Mouse (Mus musculus): Measurements from ENCODE around the gene Slc30a2. TPM values are rescaled to one million over a fixed set of nuclear protein-coding genes. Genes with fewer than 3 reads are reported as not detected.

Slc30a2 gene
- total RNA-seq, 2 experiments from 2014 or later = 3.8 to 22.3 TPM

GRCm38 (mm10) chr4:134391636-134392035, 48.7 kb downstream of the Slc30a2 start:
- intact Hi-C loops (cut with DNase I) = no loop called here

GRCm38 (mm10) chr4:134392595-134392994, 49.6 kb downstream of the Slc30a2 start:
- intact Hi-C loops (cut with DNase I) = no loop called here
- DNase-seq = no peak

More at GRCm38 (mm10) chr4:134391636-134392035, 48.7 kb downstream of the Slc30a2 start:
- DNase-seq = no peak

DNA sequence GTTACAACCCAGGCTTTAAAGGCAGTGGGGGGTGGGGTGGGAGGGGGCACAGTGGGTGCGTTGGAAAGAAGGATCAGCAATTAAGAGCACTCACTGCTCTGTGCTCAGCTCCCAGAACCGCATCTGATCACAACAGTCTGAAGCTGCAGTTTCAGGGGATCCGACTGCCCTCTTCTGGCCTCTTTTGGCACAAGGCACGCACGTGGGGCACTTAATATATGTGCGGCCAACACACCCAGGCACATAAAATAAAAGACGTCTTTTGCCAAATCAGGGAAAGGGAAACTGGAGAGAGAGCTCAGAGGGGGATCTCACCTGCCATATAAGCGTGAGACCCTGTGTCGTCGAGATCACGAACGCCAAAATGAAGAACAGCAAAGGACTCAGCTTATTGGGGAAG, 50.0 kb downstream of the Slc30a2 start:
- DNase-seq = no peak
- intact Hi-C loops (cut with DNase I) = no loop called here

DNA sequence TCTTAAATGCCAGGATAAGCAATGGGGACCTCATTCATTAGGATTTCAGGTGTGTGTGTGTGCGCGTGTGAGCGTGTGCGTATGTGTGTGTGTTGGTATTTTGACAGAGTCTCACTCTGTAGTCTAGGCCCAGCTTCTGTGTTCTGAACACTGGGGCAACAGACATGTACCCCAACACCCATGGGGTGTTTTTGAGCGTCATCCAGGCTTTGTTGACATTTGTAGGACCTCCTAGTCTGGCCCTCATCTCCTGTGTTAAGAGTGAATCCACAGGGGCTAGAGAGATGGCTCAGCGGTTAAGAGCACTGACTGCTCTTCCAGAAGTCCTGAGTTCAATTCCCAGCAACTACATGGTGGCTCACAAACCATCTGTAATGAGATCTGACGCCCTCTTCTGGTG, 52.2 kb downstream of the Slc30a2 start:
- DNase-seq = no peak
- intact Hi-C loops (cut with DNase I) = loop anchor here (1.0 kb wide), 1 partner anchor 83 kb away; no protein-coding TSS in a partner anchor

- intact Hi-C loops (cut with DNase I) = loop anchor here (1.0 to 2.0 kb wide), 2 partner anchors 73 to 82 kb away; partner anchors contain the start of gene Stmn1
- peak; percentile 81 to 90 for DNase-seq
Measured at GRCm38 (mm10) chr4:134395977-134396825, 53.2 kb downstream of the Slc30a2 start, which contains the start of gene Pafah2. Gene Pafah2, plus strand, starts transcription at chr4:134396320.

DNA sequence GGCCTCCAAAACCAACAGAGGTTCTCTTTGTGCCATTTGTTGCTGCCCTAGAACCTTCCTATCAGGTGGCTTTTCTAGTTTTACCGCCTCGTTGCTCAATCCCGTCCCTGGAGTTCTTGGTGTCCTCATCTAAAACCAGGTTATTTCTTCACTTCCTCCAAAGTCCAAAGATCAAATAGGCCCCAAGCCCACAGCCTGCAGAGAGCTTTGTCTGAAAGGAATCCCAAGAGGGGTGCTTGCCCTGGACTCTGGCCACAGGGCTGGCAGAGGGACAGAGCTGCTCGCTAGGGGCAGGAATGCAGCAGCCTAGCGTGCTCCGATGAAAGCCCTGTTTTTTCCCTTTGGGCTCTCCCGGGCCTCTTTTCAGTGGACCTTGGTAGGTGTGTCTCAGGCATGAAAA, 54.1 kb downstream of the Slc30a2 start:
- intact Hi-C loops (cut with DNase I) = loop anchor here (2.0 kb wide), 1 partner anchor 72 kb away; the partner anchor contains the start of gene Stmn1
- peak; percentile 48 to 55 for DNase-seq

GRCm38 (mm10) chr4:134397732-134398131, 54.8 kb downstream of the Slc30a2 start:
- intact Hi-C loops (cut with DNase I) = loop anchor here (2.0 kb wide), 1 partner anchor 71 kb away; the partner anchor contains the start of gene Stmn1
- DNase-seq = no peak

GRCm38 (mm10) chr4:134400206-134400605, 57.2 kb downstream of the Slc30a2 start:
- DNase-seq = no peak
- intact Hi-C loops (cut with DNase I) = no loop called here

GRCm38 (mm10) chr4:134401181-134401661, 58.2 kb downstream of the Slc30a2 start:
- intact Hi-C loops (cut with DNase I) = no loop called here
- peak; percentile 23 to 54 for DNase-seq

DNA sequence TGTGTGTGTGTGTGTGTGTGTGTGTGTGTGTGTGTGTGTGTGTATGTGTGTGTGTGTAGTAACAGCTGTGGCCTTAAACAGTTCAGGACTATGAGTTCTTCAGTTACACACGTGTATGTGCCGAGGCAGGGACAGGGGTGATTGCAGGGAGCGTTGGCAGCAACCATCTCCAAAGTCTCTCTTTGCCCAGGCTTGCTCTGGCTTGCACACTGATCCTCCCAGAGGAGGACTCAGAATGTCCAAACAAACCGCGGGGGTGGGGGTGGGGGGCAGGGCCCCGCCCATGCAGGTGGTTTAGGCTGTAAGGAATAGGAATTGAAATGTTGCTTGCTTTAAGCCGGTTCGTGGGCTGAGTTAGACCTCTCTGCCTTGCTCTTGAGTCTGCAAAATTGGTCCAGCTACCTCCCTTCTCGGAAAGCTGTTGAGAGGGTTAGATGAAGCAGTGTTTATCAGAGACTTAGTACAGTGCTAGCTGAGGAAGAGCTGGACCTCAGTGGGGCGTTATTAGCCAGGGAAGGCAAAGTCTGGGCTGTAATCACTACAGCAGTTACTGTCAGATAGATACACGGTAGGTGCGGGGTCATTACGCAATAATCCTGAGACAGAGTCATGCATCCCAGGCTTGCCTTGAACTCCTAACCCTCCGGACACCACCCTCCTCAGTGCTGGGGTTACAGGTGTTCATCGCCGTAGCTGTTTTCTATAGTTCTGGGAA, 59.0 kb downstream of the Slc30a2 start:
- no peak for DNase-seq
- intact Hi-C loops (cut with DNase I) = no loop called here

DNA sequence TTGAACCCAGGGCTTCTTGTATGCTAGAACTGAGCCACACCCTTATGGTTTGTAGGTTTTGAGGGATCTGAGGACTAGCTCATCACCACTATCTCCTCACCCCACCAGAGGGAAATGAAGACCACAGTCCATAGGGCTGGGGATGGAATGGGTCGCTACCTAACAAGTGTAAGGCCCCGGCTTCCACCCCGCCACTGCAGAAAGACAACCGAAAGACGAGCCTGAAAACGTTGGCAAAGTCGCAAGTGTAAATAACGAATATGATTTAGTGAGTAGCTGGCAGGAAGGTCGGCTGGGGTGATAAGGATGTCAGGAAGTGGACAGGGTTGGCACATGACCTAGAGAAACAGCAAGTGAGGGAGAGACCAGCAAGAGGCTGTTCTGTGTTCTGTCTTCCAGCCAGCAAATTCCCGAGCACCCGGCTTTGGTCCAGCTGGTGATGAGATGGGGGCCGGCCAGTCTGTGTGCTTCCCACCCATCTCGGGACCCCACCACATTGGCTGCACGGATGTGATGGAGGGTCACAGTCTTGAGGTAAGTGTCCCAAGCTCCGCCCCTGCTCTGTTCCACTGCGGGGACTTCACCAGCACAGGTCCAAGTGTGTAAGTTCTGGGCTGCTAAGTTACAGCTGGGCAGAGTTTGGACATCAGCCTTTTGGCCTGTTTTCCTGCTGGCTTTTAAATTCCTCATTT, 59.7 kb downstream of the Slc30a2 start:
- intact Hi-C loops (cut with DNase I) = no loop called here
- DNase-seq = peak; percentile 20 to 32

DNA sequence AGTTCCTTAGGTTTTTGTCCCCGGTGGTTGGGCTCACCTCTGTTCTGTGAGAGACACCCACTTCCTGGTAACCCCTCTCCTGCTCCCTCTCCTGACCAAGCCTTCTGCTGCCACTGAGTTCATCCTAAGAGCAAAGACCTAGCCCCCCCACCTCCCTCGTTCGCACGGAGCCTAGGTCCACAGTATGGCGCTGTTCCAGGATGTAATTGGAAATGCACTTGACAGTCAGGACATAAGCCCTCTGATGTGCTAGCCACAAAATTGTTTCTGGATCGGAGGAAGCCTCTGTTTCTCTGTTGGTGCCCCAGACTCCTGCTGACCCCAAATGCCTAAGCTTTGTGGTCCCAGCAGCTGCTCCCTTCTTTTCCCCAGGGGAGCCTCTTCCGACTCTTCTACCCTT, 60.7 kb downstream of the Slc30a2 start:
- intact Hi-C loops (cut with DNase I) = no loop called here
- no peak for DNase-seq

Other genes starting within 250 kb of the Slc30a2 start
- 1 to 10 TPM; 1.1 to 1.9 TPM for gene Cd52, start 248.1 kb upstream of the Slc30a2 start, total RNA-seq (2021)
- gene Ubxn11, start 240.6 kb upstream of the Slc30a2 start, total RNA-seq (2021) = 1 to 10 TPM; 1.4 to 2.1 TPM
- 10 to 100 TPM; 17.1 to 19.7 TPM for gene Sh3bgrl3, start 214.4 kb upstream of the Slc30a2 start, total RNA-seq (2021)
- gene Cep85, start 156.1 kb upstream of the Slc30a2 start, total RNA-seq (2021) = 10 to 100 TPM; 51.0 to 64.2 TPM
- gene Gm7534, start 140.2 kb upstream of the Slc30a2 start, total RNA-seq (2021) = not detected
- 1 to 10 TPM; 1.3 to 1.4 TPM for gene Catsper4, start 115.8 kb upstream of the Slc30a2 start, total RNA-seq (2021)
- gene Cnksr1, start 104.8 kb upstream of the Slc30a2 start, total RNA-seq (2021) = 10 to 100 TPM; 33.7 to 36.3 TPM
- not detected for gene E130218I03Rik, start 99.5 kb upstream of the Slc30a2 start, total RNA-seq (2021)
- gene Zfp593, start 97.6 kb upstream of the Slc30a2 start, total RNA-seq (2021) = 1 to 10 TPM; 4.5 to 4.7 TPM
- not detected for gene Gm30191, start 96.2 kb upstream of the Slc30a2 start, total RNA-seq (2021)
- 1 to 10 TPM; 2.4 to 3.6 TPM for gene Grrp1, start 89.1 kb upstream of the Slc30a2 start, total RNA-seq (2021)
- gene Pdik1l, start 55.3 kb upstream of the Slc30a2 start, total RNA-seq (2021) = 1 to 10 TPM; 2.2 to 4.3 TPM
- 100 to 1,000 TPM; 241 to 268 TPM for gene Trim63, start 28.1 kb upstream of the Slc30a2 start, total RNA-seq (2021)
- gene Extl1, start 40.7 kb downstream of the Slc30a2 start, total RNA-seq (2021) = 10 to 100 TPM; 25.9 to 29.9 TPM
- gene Pafah2, start 53.1 kb downstream of the Slc30a2 start, total RNA-seq (2021) = 1 to 10 TPM; 1.8 to 4.0 TPM
- 1 to 10 TPM; 8.0 TPM for gene Stmn1, start 125.1 kb downstream of the Slc30a2 start, total RNA-seq (2021)
- gene Paqr7, start 153.5 kb downstream of the Slc30a2 start, total RNA-seq (2021) = 1 to 10 TPM; 2.4 to 3.0 TPM
- gene Aunip, start 167.8 kb downstream of the Slc30a2 start, total RNA-seq (2021) = under 1 TPM in 1 of 2 experiments, not detected in 1; 0.20 TPM
- 100 to 1,000 TPM; 124 to 130 TPM for gene Mtfr1l, start 192.2 kb downstream of the Slc30a2 start, total RNA-seq (2021)
- gene Selenon, start 209.0 kb downstream of the Slc30a2 start, total RNA-seq (2021) = 1 to 10 TPM; 4.9 to 6.1 TPM

All from gastrocnemius, postnatal 36 days (tissue).